Comparison of ENCODE assay signal across 24 mouse cellular contexts in the genomic region with DNA sequence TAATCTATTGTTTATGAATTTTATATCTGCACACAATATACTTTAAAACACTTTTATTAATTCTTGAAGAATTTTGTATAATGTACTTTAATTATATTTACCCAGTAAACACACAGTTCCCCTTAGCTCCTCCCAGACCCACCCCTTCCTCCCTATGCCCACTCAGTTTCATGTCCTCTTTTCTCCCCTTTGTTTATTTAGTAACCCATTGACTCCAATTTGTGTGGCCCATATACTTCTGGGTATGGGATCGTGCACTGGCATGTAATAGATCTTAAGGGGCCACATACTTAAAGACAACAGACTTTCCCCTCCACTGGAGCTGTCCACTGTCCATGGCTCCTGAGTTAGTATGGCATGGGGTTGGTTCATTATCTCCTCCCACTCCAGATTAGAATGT.
DNase-seq lines count a peak whose midpoint lies in the region; ATAC-seq and TF ChIP-seq lines count a peak whose summit lies in the region.
"Had no signal": no experiment of that assay in that cellular context is flagged by ENCODE, and none has a peak within 500 bp of the region (broad histone marks: within the 10 kb centered on the region; RNA-seq: fewer than 3 reads in every experiment).

No protein-coding gene starts in this region.

- peaks cover 98% of the 10 kb centered on the region for H3K79me2 ChIP-seq in macrophage (ENCODE audit: inconsistent target)

- H3K9ac ChIP-seq in liver, embryonic 16.5 days (ENCODE audit: low read depth, low read length), result no peak overlapping the region
- H3K9ac ChIP-seq: embryonic facial prominence, embryonic 13.5 days; forebrain, embryonic 13.5 days; forebrain, postnatal 0 days; heart, embryonic 12.5 days; hindbrain, embryonic 14.5 days had no signal

- peak; percentile 84 for DNase-seq in heart, adult 11 months
- DNase-seq in heart, adult 9 months (ENCODE audit: low spot score in 2 of 2), result no peak
- no peak for DNase-seq in liver
- DNase-seq in left cerebral cortex, adult 8-10 months (ENCODE audit: low spot score in 2 of 2), result no peak
- DNase-seq in ovary, postnatal 10 days (ENCODE audit: low spot score), result no peak
- DNase-seq: adrenal gland, adult 8-10 months; adrenal gland, postnatal 36 days; cerebellum, adult 11-12 months; cerebellum, adult 9-10 months; cerebellum, postnatal 25 days; forebrain, postnatal 0 days; gastrocnemius, adult 2 months; gastrocnemius, postnatal 36 days; heart, adult 2 months had no signal

- H3K27ac ChIP-seq in liver, embryonic 16.5 days (ENCODE audit: low read length), result peak overlapping the region; percentile 49; the same call in 1 of the 2 replicates
- H3K27ac ChIP-seq in bone marrow macrophage, adult 2 months (ENCODE audit: insufficient read depth, low read depth, low read length), result peak overlapping the region; percentile 97
- H3K27ac ChIP-seq in macrophage, result peak overlapping the region; percentile 71
- H3K27ac ChIP-seq: embryonic facial prominence, embryonic 13.5 days; forebrain, embryonic 13.5 days; gastrocnemius, adult 2 months; heart, adult 2 months; hindbrain, embryonic 10.5 days; hindbrain, embryonic 14.5 days had no signal

- no peaks in the 10 kb centered on the region for H3K36me3 ChIP-seq in liver, embryonic 16.5 days (ENCODE audit: control insufficient read depth, insufficient read depth)
- no peaks in the 10 kb centered on the region for H3K36me3 ChIP-seq in macrophage (ENCODE audit: inconsistent target)
- H3K36me3 ChIP-seq: embryonic facial prominence, embryonic 13.5 days; G1E; heart, embryonic 12.5 days; hindbrain, embryonic 10.5 days had no signal

- H3K4me1 ChIP-seq in liver, embryonic 16.5 days (ENCODE audit: control insufficient read depth, low read depth, low read length), result no peaks in the 10 kb centered on the region; the same call in none of the 2 replicates
- H3K4me1 ChIP-seq in bone marrow macrophage, adult 2 months (ENCODE audit: control insufficient read depth, insufficient read depth, low read length), result peaks cover 47% of the 10 kb centered on the region
- H3K4me1 ChIP-seq: heart, embryonic 12.5 days; hindbrain, embryonic 10.5 days had no signal

- TF ChIP-seq CTCF in bone marrow macrophage, adult 2 months (IDR thresholded peaks at IDR 0.05; ENCODE audit: low read depth, low read length), result no peak

- 21% methylated on average over 1 of the region's 1 CpGs for WGBS in liver, embryonic 16.5 days (ENCODE audit: insufficient replicate concordance)
- WGBS in macrophage (ENCODE audit: missing documents), result 0% methylated on average over 1 of the region's 1 CpGs

- no peak overlapping the region for H3K4me2 ChIP-seq in liver, embryonic 16.5 days (ENCODE audit: low read depth, low read length)
- H3K4me2 ChIP-seq: embryonic facial prominence, embryonic 13.5 days; forebrain, embryonic 13.5 days; heart, embryonic 12.5 days; hindbrain, embryonic 14.5 days had no signal

- ATAC-seq in liver, embryonic 16.5 days (ENCODE audit: low read depth), result no peak
- ATAC-seq: CD4-positive, CD25-positive, alpha-beta regulatory T cell, adult 4 months; forebrain, embryonic 13.5 days; forebrain, postnatal 0 days had no signal

- no peak for TF ChIP-seq POLR2A in bone marrow macrophage, adult 2 months (IDR thresholded peaks at IDR 0.05; ENCODE audit: borderline replicate concordance, low read depth, low read length)

- H3K9me3 ChIP-seq in liver, embryonic 16.5 days (replicated peaks; ENCODE audit: control insufficient read depth, low read length), result no peaks in the 10 kb centered on the region
- H3K9me3 ChIP-seq: embryonic facial prominence, embryonic 13.5 days; forebrain, embryonic 13.5 days; heart, embryonic 12.5 days; hindbrain, embryonic 10.5 days had no signal

- no peaks in the 10 kb centered on the region for H3K27me3 ChIP-seq in liver, embryonic 16.5 days (ENCODE audit: control insufficient read depth, insufficient read depth, low read depth, low read length)
- H3K27me3 ChIP-seq: embryonic facial prominence, embryonic 13.5 days; forebrain, embryonic 13.5 days; heart, embryonic 12.5 days had no signal

- no peak overlapping the region for H3K4me3 ChIP-seq in liver, embryonic 16.5 days (ENCODE audit: low read depth, low read length)
- H3K4me3 ChIP-seq in bone marrow macrophage, adult 2 months (ENCODE audit: insufficient read depth, low read length), result peak overlapping the region; percentile 9; the same call in 1 of the 2 replicates
- no peak overlapping the region for H3K4me3 ChIP-seq in macrophage (ENCODE audit: inconsistent target)
- H3K4me3 ChIP-seq: embryonic facial prominence, embryonic 13.5 days; forebrain, embryonic 13.5 days; gastrocnemius, adult 2 months; heart, adult 2 months; heart, embryonic 12.5 days; hindbrain, embryonic 10.5 days had no signal
